Mouse (Mus musculus) kidney, postnatal 10 days (tissue): ENCODE results near the gene Mrgprh.

Experiments
- DNase-seq: peaks from one replicate; pipeline ENCODE4 v3.0.0; 2021; ENCODE audit warnings: mixed read lengths

The Mrgprh gene

GRCm38 (mm10) chr17:12925001-12925400, 49.2 kb downstream of the Mrgprh start:
- DNase-seq, result no peak

DNA sequence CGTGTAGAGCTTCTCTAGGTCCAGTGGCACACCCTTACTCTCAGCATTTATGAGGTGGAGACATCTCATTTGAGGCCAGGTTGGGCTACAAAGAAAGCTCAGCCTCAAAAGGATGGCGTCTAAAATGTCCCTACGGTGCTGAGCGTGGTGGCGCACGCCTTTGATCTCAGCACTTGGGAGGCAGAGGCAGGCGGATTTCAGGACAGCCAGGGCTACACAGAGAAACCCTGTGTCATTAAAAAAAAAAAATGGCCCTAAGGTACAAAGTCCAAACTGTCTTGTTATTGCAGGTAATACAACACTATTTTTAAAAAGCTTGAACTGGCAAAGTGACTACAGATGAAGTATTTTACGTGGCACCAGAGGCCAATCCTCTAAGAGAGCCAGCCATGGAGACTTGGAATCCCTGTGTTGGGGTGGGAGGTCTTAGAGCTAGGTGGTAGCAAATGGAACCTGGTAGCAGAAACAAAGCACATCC, 49.9 kb downstream of the Mrgprh start:
- no peak for DNase-seq
